Mouse (Mus musculus): Measurements from ENCODE around the gene Rad51b. TPM values are rescaled to one million over a fixed set of nuclear protein-coding genes. Genes with fewer than 3 reads are reported as not detected.

The Rad51b gene
- total and polyA plus RNA-seq, 3 experiments = 1.6 to 45.5 (median 22.0) TPM

GRCm38 (mm10) chr12:79372697-79373096 lies 75.6 kb downstream of the Rad51b start:
- Histone ChIP-seq H3K4me3 (ENCODE audit: low read depth, low read length) (no peak overlapping the region), H3K4me1 (ENCODE audit: insufficient read depth, low read depth, low read length) (peaks cover 4% of the 10 kb centered on the region), H3K36me3 (replicated peaks) (peaks cover 7% of the 10 kb centered on the region), H3K27me3 (ENCODE audit: insufficient read depth, low read length) (no peaks in the 10 kb centered on the region), H3K9me3 (replicated peaks) (no peaks in the 10 kb centered on the region)
- TF ChIP-seq GATA2 (IDR thresholded peaks at IDR 0.05; ENCODE audit: borderline replicate concordance, low read depth, low read length) (no peak), TAL1 (conservative IDR thresholded peaks at IDR 0.05; ENCODE audit: low read depth, low read length) (no peak), CTCF (IDR thresholded peaks at IDR 0.05; ENCODE audit: low read depth, low read length) (no peak), POLR2AphosphoS5 (IDR thresholded peaks at IDR 0.05; ENCODE audit: insufficient replicate concordance, low read depth, low read length) (no peak), GATA1 (IDR thresholded peaks at IDR 0.05; ENCODE audit: borderline replicate concordance, low read length) (no peak)
- no peak for DNase-seq (ENCODE audit: low spot score)
- ATAC-seq (ENCODE audit: extremely low read depth, insufficient number of reproducible peaks, low FRiP score, poor library complexity, severe bottlenecking) = no peak

DNA sequence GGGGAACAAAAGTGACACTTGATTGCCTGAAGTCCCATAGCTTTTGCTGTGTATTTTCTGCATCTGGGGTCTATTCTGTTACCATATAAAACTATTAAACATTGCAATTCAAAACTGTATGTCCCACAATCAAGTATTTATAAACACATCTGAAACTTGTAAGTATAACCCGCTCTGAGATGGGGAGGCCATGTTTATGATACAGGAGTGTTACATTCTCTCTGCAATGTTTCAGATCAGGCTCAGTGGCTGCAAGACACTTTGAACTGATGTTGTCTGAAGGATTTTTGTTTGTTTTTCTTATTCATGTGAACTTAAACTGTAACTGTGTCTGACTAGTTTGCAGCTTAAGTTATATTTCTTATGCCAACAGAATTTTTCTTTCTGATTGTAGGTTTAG lies 80.3 kb downstream of the Rad51b start:
- peaks cover 5% of the 10 kb centered on the region for H3K36me3 ChIP-seq (replicated peaks)
- peaks cover 10% of the 10 kb centered on the region for H3K4me1 ChIP-seq (ENCODE audit: insufficient read depth, low read depth, low read length)
- DNase-seq (ENCODE audit: low spot score) (no peak), ATAC-seq (ENCODE audit: extremely low read depth, insufficient number of reproducible peaks, low FRiP score, poor library complexity, severe bottlenecking) (no peak)
- H3K27me3 ChIP-seq (ENCODE audit: insufficient read depth, low read length) = no peaks in the 10 kb centered on the region
- H3K9me3 ChIP-seq (replicated peaks) = no peaks in the 10 kb centered on the region
- no peak overlapping the region for H3K4me3 ChIP-seq (ENCODE audit: low read depth, low read length)
- no peak for TF ChIP-seq TAL1 (conservative IDR thresholded peaks at IDR 0.05; ENCODE audit: low read depth, low read length)
- TF ChIP-seq GATA2 (IDR thresholded peaks at IDR 0.05; ENCODE audit: borderline replicate concordance, low read depth, low read length) = no peak
- TF ChIP-seq CTCF (IDR thresholded peaks at IDR 0.05; ENCODE audit: low read depth, low read length) = no peak
- TF ChIP-seq POLR2AphosphoS5 (IDR thresholded peaks at IDR 0.05; ENCODE audit: insufficient replicate concordance, low read depth, low read length) = no peak
- no peak for TF ChIP-seq GATA1 (IDR thresholded peaks at IDR 0.05; ENCODE audit: borderline replicate concordance, low read length)

DNA sequence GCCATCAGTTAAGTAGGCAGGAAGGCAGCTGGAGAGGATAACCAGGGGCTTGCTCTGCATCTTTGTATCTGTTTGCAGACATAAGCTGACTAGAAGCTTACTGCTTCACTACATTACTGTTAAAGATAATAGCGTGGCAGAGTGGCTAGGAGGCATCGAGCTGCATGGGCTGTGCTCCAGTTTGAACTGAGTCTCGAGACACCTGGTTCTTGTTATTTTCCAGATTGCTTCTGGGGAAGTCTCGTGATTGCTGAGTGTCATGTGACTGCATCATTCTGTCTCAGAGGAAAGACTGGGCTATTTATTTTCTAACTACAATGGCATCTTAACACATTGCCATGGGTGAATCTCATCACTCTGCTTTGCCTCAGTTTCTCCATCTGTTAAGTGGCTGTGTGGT lies 80.8 kb downstream of the Rad51b start:
- Histone ChIP-seq H3K9me3 (replicated peaks) (no peaks in the 10 kb centered on the region), H3K4me1 (ENCODE audit: insufficient read depth, low read depth, low read length) (peaks cover 10% of the 10 kb centered on the region), H3K27me3 (ENCODE audit: insufficient read depth, low read length) (no peaks in the 10 kb centered on the region), H3K36me3 (replicated peaks) (peaks cover 5% of the 10 kb centered on the region), H3K4me3 (ENCODE audit: low read depth, low read length) (no peak overlapping the region)
- ATAC-seq (ENCODE audit: extremely low read depth, insufficient number of reproducible peaks, low FRiP score, poor library complexity, severe bottlenecking) = no peak
- no peak for DNase-seq (ENCODE audit: low spot score)
- TF ChIP-seq GATA2 (IDR thresholded peaks at IDR 0.05; ENCODE audit: borderline replicate concordance, low read depth, low read length) = no peak
- no peak for TF ChIP-seq GATA1 (IDR thresholded peaks at IDR 0.05; ENCODE audit: borderline replicate concordance, low read length)
- no peak for TF ChIP-seq POLR2AphosphoS5 (IDR thresholded peaks at IDR 0.05; ENCODE audit: insufficient replicate concordance, low read depth, low read length)
- TF ChIP-seq CTCF (IDR thresholded peaks at IDR 0.05; ENCODE audit: low read depth, low read length) = no peak
- no peak for TF ChIP-seq TAL1 (conservative IDR thresholded peaks at IDR 0.05; ENCODE audit: low read depth, low read length)

- H3K4me3 ChIP-seq (ENCODE audit: low read depth, low read length) = no peak overlapping the region
- TF ChIP-seq CTCF (IDR thresholded peaks at IDR 0.05; ENCODE audit: low read depth, low read length) = no peak
These were observed 83.1 kb downstream of the Rad51b start for GRCm38 (mm10) chr12:79380190-79380589.

DNA sequence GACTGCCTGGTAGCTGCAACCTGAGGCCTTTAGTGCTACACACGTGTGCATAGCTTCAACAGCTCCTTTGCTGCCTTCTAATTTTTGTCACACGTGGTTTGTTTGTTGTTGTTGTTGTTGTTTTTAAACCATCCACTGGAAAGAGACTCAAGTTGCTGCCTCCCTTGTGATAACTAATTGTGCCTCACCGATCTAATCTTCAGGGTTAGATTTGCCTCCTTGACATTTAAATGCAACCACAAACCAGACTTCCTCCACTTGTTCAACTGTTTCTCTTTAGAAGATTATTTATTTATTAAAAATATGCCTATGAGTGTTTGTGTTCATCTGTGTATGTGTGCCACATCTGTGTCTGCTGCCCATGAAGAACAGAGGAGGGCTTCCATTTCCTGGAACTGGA lies 84.4 kb downstream of the Rad51b start:
- Histone ChIP-seq H3K4me3 (ENCODE audit: low read depth, low read length) (no peak overlapping the region), H3K36me3 (replicated peaks) (peaks cover 3% of the 10 kb centered on the region), H3K27me3 (ENCODE audit: insufficient read depth, low read length) (no peaks in the 10 kb centered on the region), H3K4me1 (ENCODE audit: insufficient read depth, low read depth, low read length) (peaks cover 10% of the 10 kb centered on the region), H3K9me3 (replicated peaks) (no peaks in the 10 kb centered on the region)
- ATAC-seq (ENCODE audit: extremely low read depth, insufficient number of reproducible peaks, low FRiP score, poor library complexity, severe bottlenecking) (no peak), DNase-seq (ENCODE audit: low spot score) (no peak)
- TF ChIP-seq GATA2 (IDR thresholded peaks at IDR 0.05; ENCODE audit: borderline replicate concordance, low read depth, low read length) (no peak), GATA1 (IDR thresholded peaks at IDR 0.05; ENCODE audit: borderline replicate concordance, low read length) (no peak), CTCF (IDR thresholded peaks at IDR 0.05; ENCODE audit: low read depth, low read length) (no peak), POLR2AphosphoS5 (IDR thresholded peaks at IDR 0.05; ENCODE audit: insufficient replicate concordance, low read depth, low read length) (no peak), TAL1 (conservative IDR thresholded peaks at IDR 0.05; ENCODE audit: low read depth, low read length) (no peak)

More at GRCm38 (mm10) chr12:79380190-79380589, 83.1 kb downstream of the Rad51b start:
- ATAC-seq (ENCODE audit: extremely low read depth, insufficient number of reproducible peaks, low FRiP score, poor library complexity, severe bottlenecking) = no peak
- Histone ChIP-seq H3K27me3 (ENCODE audit: insufficient read depth, low read length) (no peaks in the 10 kb centered on the region), H3K9me3 (replicated peaks) (no peaks in the 10 kb centered on the region), H3K4me1 (ENCODE audit: insufficient read depth, low read depth, low read length) (peaks cover 10% of the 10 kb centered on the region), H3K36me3 (replicated peaks) (peaks cover 2% of the 10 kb centered on the region)
- no peak for DNase-seq (ENCODE audit: low spot score)

DNA sequence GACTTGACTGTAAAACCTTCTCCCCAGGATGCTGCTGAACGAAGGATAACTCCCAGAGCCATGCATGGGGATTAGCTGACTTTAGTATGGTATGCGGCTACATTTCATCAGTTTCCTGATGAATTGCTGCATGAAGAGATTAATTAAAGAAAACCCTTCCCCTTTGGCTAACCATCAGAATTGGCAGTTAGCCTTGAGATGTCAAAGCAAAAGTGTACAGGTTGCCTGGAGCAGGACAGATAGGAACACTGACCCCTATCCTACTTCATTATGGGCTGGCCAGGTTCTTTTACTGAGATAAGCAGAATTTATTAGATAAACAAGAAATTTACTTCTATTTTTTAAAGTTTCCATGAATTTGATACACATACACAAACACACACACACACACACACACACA lies 85.3 kb downstream of the Rad51b start:
- Histone ChIP-seq H3K27me3 (ENCODE audit: insufficient read depth, low read length) (no peaks in the 10 kb centered on the region), H3K4me1 (ENCODE audit: insufficient read depth, low read depth, low read length) (peaks cover 10% of the 10 kb centered on the region), H3K4me3 (ENCODE audit: low read depth, low read length) (no peak overlapping the region), H3K9me3 (replicated peaks) (no peaks in the 10 kb centered on the region), H3K36me3 (replicated peaks) (peaks cover 3% of the 10 kb centered on the region)
- no peak for DNase-seq (ENCODE audit: low spot score)
- TF ChIP-seq TAL1 (conservative IDR thresholded peaks at IDR 0.05; ENCODE audit: low read depth, low read length) = no peak
- TF ChIP-seq POLR2AphosphoS5 (IDR thresholded peaks at IDR 0.05; ENCODE audit: insufficient replicate concordance, low read depth, low read length) = no peak
- TF ChIP-seq GATA1 (IDR thresholded peaks at IDR 0.05; ENCODE audit: borderline replicate concordance, low read length) = no peak
- TF ChIP-seq GATA2 (IDR thresholded peaks at IDR 0.05; ENCODE audit: borderline replicate concordance, low read depth, low read length) = no peak
- no peak for TF ChIP-seq CTCF (IDR thresholded peaks at IDR 0.05; ENCODE audit: low read depth, low read length)
- no peak for ATAC-seq (ENCODE audit: extremely low read depth, insufficient number of reproducible peaks, low FRiP score, poor library complexity, severe bottlenecking)

- TF ChIP-seq GATA1 (IDR thresholded peaks at IDR 0.05; ENCODE audit: borderline replicate concordance, low read length) (no peak), CTCF (IDR thresholded peaks at IDR 0.05; ENCODE audit: low read depth, low read length) (no peak), TAL1 (conservative IDR thresholded peaks at IDR 0.05; ENCODE audit: low read depth, low read length) (no peak), POLR2AphosphoS5 (IDR thresholded peaks at IDR 0.05; ENCODE audit: insufficient replicate concordance, low read depth, low read length) (no peak), GATA2 (IDR thresholded peaks at IDR 0.05; ENCODE audit: borderline replicate concordance, low read depth, low read length) (no peak)
- Histone ChIP-seq H3K4me1 (ENCODE audit: insufficient read depth, low read depth, low read length) (peaks cover 10% of the 10 kb centered on the region), H3K27me3 (ENCODE audit: insufficient read depth, low read length) (no peaks in the 10 kb centered on the region), H3K9me3 (replicated peaks) (no peaks in the 10 kb centered on the region), H3K36me3 (replicated peaks) (peaks cover 3% of the 10 kb centered on the region), H3K4me3 (ENCODE audit: low read depth, low read length) (no peak overlapping the region)
- DNase-seq (ENCODE audit: low spot score) (no peak), ATAC-seq (ENCODE audit: extremely low read depth, insufficient number of reproducible peaks, low FRiP score, poor library complexity, severe bottlenecking) (no peak)
These were observed 86.5 kb downstream of the Rad51b start for GRCm38 (mm10) chr12:79383583-79383982.
